Mouse (Mus musculus): ENCODE results near the gene Pdcd11. TPM values are rescaled to one million over a fixed set of nuclear protein-coding genes. Genes with fewer than 3 reads are reported as not detected.
A peak's percentile ranks its signal among the peaks of the same experiment; 100 is the strongest.

The Pdcd11 gene
- total RNA-seq, 2 experiments from 2014 or later = 14.2 to 16.3 TPM

DNA sequence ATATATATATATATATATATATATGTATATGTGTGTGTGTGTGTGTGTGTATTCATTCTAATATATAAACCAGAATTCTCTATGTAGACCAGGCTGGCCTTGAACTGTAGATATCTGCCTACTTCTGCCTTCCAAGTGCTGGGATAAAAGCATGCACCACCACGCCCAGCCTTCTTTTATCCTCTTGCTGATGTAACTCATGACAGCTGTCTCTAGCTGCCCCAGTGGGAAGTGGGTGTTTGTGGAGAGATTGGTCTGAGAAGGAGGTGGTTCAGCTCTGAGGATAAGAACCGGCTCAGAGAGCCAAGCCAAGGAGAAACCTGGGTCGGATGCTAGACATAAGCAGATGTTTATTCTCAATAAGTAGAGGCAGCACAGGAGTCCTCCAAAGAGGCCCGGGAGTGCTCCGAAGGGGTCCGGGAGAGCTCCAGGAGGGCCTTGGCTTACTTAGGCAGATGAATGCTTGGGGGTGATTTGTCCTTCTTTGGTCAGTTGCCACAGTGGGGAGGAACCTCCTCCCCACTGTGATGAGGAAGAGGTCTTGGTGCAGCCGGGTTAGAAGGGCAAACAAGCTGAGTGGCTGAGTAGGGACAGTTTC is 77.1 kb downstream of the Pdcd11 start:
- DNase-seq (ENCODE audit: low spot score in 2 of 2) = no peak

DNA sequence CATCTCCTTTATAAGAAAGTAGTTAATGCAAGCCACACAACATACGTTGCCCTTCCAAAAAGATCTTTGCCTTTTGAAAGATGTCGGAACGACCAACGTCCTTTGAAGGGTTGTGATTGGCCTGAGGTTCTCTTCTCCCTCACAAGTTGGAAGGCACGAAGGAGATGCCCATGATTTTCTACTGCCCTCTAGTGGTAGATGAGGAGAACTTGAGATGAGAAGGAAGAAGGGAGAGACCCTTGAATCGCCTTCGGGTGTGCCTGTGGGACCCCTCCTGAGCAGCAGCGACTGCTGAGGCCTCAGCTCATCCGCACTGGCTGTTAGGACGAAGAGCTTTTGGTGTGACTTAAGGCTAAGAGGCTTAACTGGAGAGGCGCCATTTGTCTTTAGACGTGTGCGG is 77.7 kb downstream of the Pdcd11 start:
- no peak for DNase-seq (ENCODE audit: low spot score in 2 of 2)

DNA sequence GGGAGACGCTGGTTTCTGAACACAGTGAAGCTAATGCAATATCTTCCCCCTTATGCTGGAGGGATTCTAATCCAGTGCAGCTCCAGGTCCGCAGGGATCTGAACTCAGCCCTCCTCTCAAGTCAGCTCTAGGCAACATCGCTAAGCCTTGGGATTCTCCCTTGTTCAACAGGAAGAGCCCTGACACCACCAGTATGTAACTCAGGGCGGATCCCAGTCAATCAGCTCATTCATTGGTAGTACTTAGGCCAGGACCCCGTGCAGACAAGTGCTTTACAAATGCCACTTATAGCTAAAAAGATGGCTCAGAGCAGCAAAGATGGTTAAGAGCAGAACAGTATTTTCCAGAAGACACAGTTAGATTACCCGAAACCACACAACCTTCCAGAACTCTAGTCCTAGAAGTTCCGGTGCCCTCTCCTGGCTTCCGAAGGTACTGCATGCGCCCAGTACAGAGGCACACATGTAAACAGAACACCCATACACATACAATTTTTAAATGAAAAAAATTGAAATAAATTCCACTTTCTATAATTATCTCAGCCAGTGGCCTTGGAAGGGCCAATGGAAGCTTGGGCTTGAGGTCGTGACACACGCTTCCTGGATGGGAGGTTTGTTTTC is 78.3 kb downstream of the Pdcd11 start:
- DNase-seq (ENCODE audit: low spot score in 2 of 2) = peak; percentile 62 to 87

DNA sequence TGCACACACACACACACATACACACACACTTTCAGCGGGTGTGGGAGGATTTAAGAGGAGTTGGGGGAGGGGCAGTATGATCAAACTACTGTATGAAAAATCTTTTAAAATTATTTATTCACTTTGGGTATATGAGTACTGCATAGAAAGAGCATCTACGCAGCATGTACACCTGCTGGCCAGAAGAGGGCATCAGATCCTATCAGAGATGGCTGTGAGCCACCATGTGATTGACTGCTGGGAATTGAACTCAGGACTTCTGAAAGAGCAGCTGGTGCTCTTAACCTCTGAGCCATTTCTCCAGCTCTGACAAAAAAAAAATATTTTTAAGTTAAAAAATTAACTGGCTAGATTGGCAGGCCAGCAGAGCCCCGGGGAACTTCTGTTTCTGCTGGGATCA is 83.9 kb downstream of the Pdcd11 start:
- no peak for DNase-seq (ENCODE audit: low spot score in 2 of 2)

DNA sequence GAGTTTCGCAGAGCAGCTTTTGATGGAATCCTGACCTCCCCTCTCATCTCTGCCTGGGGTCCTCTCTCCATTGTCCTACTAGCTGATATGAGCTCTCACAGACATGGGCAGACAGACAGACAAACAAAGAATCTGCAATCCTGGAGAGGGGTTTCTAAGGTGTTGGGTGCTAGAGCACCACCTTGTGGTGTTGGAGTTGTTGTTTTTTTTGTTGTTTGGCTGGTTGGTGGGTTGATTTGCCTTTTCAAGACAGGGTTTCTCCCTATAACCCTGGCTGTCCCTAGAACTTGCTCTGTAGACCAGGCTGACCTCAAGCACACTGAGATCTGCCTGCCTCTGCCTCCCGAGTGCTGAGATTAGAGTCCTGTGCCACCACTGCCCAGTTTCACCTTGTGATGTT is 84.9 kb downstream of the Pdcd11 start:
- no peak for DNase-seq (ENCODE audit: low spot score in 2 of 2)

DNA sequence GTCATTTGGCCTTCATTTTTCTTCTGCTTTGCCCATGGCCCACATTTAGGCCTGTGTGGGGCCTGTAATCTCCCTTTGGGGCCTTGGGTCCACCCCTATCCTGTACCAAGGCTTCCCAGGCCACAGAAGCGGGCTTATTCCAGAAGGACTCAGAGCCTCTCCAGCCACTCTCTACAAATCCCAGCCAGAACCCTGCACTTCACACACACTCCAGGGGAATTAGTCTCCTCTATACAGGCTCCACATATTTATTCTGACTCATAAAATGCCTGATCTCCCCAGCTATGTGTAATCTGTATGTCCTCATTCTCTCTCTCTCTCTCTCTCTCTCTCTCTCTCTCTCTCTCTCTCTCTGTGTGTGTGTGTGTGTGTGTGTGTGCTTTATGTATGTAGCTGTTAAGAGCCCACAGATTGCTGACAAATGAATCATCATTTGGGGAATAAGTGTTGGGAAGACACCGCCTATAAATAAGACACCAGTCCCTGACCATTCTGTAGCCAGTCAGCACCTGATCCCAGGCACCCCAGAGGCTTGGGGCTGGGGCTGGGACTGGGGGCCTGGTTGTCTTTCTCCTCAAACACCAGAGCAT is 86.4 kb downstream of the Pdcd11 start:
- no peak for DNase-seq (ENCODE audit: low spot score in 2 of 2)

DNA sequence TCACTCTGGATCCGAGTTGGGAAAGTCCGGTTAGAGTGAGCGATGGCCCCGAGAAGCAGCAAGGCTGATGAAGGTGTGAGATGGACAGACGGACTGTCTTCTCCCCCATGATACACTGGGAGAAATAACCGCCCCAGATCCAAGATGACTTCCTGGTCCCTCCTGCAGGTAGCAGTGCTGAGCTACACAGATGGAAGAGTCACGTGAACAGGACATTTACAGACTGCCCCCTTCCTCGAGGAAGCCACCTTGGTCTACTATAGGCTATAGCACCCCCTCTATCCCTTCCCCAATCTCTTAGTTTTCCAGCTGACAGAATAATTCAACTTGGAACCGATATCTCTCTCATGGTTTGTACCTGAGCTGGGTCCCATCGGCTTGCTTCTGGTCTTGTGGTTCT is 87.4 kb downstream of the Pdcd11 start:
- DNase-seq (ENCODE audit: low spot score in 2 of 2) = no peak

DNA sequence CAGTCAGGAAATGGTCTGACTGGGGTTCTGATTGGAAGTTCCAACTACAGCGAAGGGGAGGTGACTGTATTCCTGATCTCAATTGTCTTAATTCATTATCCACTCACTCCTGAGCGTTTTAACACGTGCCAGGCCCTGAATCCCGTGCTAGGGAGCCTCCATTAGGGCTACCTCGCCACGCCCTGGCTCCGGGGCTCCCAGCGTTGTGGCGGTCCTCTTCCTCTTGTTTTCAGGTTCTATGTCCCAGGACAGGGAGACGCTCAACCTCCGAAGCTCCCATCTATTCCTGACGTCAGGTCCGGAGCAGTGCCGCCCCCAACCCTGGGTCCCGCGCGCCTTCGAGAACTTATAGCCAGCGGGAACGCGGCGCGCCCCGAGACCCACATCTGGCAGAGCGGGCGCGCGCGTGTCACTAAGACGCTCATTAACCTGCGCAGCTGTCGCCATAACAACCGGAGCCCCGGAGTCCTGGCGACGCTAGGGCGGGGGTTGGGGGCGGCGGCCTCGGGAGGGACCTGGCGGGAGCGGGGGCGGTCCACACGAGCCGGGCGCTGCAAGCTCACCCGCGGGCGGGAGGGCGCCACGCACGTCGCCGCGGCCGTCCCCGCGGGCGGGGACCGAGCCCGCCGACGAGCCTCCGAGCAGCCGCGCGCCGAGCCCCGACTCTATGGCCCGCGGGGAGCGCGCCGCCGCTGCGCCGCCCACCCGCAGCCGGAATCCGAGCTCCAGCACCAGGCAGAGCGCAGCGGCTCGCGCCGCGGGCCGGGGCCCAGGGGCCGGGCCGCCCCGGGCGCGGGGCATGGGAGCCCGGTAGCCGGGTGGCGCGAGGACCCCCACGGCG is 88.1 kb downstream of the Pdcd11 start, which contains the start of gene Neurl1a:
Gene Neurl1a (plus strand): TSS at position 390 of the 841 bp plus-strand sequence.
- DNase-seq (ENCODE audit: low spot score in 2 of 2) = peak in 1 of 2 experiments; percentile 52

DNA sequence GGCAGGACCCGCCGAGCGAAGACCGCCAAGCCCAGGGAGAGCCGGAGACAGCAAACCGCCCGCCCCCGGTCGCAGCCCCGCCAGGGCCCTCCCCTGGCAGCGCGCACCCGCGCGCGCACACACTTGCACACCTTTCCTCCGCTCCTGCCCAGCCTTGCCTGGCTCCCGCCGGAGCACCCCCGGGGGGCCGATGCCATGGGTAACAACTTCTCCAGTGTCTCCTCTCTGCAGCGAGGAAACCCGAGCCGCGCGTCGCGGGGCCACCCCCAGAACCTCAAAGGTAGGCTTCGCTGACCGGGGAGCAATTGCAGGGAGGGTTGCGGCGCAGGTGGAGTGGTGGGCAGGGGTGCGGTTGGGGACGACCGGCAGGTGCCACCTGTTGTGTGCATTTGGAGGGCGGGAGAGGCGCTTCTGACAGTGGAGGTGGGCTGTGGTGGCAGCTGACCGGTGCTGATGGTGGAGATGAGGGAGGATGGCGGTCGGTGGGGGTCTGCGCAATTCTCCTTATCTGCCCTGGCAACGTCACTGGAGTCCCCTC is 88.8 kb downstream of the Pdcd11 start:
- peak in 1 of 2 experiments; percentile 35 for DNase-seq (ENCODE audit: low spot score in 2 of 2)

DNA sequence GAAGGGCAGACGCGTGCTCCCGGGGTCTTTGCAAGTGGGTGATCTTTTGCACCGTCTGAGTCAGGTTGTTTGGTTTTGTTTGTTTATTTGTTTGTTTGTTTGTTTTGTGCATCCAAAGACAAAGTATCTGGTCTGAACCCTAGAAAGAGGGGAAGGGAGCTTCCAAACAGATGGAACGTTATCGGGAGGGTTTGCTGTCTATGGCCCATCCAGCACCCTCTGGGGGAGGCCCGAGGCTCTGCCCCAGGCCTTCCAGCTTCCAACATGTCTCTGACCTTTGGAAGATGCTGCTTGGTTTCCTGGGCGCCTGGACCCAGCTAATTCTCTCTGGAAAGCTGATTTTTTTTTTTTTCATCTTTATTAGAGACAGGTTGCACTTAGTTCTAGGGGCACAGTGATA is 89.4 kb downstream of the Pdcd11 start:
- no peak for DNase-seq (ENCODE audit: low spot score in 2 of 2)

Other genes starting within 250 kb of the Pdcd11 start
- gene Ina, start 76.1 kb upstream of the Pdcd11 start, total RNA-seq (2021) = under 1 TPM; 0.08 to 0.25 TPM
- gene Nt5c2, start 75.6 kb upstream of the Pdcd11 start, total RNA-seq (2021) = 10 to 100 TPM; 68.7 to 80.2 TPM
- 1 to 10 TPM; 5.3 to 7.0 TPM for gene Pcgf6, start 39.9 kb upstream of the Pdcd11 start, total RNA-seq (2021)
- 1 to 10 TPM; 4.0 to 4.1 TPM for gene Taf5, start 23.0 kb upstream of the Pdcd11 start, total RNA-seq (2021)
- gene Usmg5, start 121 bp upstream of the Pdcd11 start, total RNA-seq (2021) = 100 to 1,000 TPM; 864 to 878 TPM
- gene Calhm2, start 47.5 kb downstream of the Pdcd11 start, total RNA-seq (2021) = 1 to 10 TPM; 5.6 to 6.1 TPM
- gene Calhm1, start 53.5 kb downstream of the Pdcd11 start, total RNA-seq (2021) = not detected
- not detected for gene Calhm3, start 67.0 kb downstream of the Pdcd11 start, total RNA-seq (2021)
- gene Neurl1a, start 88.1 kb downstream of the Pdcd11 start, total RNA-seq (2021) = 10 to 100 TPM; 30.8 to 33.0 TPM